Mouse (Mus musculus): Measurements from ENCODE around the gene Gm9507. TPM values are rescaled to one million over a fixed set of nuclear protein-coding genes. Genes with fewer than 3 reads are reported as not detected.

Gene Gm9507
- not detected in 2 replicates for polyA plus RNA-seq (2015; fragmentation: Nextera tagmentation; extraction: Ambion mirVana)

DNA sequence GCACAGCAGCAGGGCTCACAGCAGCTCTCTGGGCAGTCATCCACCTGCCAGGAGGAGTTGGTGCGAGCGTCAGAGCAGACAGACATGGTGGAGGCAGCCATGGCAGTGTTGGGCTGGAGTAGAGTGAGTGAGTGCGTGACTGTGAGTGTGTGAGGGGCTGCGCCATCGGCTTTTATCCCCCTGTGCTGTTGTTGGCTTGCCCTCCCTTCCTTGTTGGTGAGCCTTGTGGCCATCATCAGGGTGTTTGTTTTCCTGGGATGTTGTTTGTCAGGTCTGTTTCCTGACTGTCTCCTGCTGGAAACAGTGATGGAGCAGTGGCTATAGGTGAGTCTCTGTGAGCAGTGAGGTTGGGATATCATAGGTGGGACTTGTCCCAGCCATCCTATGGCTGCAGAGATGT lies at the start of gene Gm9507:
TSS of gene Gm9507 (minus strand) at position 101 of the 400 bp plus-strand sequence.
- no peaks in the 10 kb centered on the region for H3K27me3 ChIP-seq (replicated peaks)
- H3K4me3 ChIP-seq: no peak within 1 kb of the TSS
- H3K9me3 ChIP-seq: no peaks in the 10 kb centered on the region
- no peak within 1 kb of the TSS for H3K4me2 ChIP-seq
- H3K27ac ChIP-seq: no peak within 1 kb of the TSS
- ATAC-seq (replicated peaks): no peak
- H3K4me1 ChIP-seq: no peaks in the 10 kb centered on the region
- WGBS: 63% methylated on average over 5 of the region's 5 CpGs
- no peak within 1 kb of the TSS for H3K9ac ChIP-seq
- H3K36me3 ChIP-seq (replicated peaks): no peaks in the 10 kb centered on the region

DNA sequence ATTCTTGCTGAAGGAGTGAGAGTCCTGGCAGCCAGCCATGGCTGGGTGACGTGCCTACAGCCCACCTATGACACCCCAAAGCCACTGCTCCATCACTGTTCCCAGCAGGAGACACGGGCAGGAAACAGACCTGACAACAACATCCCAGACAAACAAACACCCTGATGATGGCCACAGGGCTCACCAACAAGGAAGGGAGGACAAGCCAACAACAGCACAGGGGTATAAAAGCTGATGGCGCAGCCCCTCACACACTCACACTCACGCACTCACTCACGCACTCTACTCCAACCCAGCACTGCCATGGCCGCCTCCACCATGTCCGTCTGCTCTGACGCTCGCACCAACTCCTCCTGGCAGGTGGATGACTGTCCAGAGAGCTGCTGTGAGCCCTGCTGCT lies 40.9 kb upstream of the Gm9507 start, which contains the start of gene Gm10318:
TSS of gene Gm10318 (plus strand) at position 301 of the 400 bp plus-strand sequence.
- 70% methylated on average over 9 of the region's 9 CpGs for WGBS
- Histone ChIP-seq H3K4me3 (no peak within 1 kb of the TSS), H3K9me3 (no peaks in the 10 kb centered on the region), H3K27me3 (replicated peaks) (no peaks in the 10 kb centered on the region), H3K36me3 (replicated peaks) (no peaks in the 10 kb centered on the region), H3K9ac (no peak within 1 kb of the TSS), H3K27ac (no peak within 1 kb of the TSS), H3K4me2 (no peak within 1 kb of the TSS), H3K4me1 (no peaks in the 10 kb centered on the region)
- no peak for ATAC-seq (replicated peaks)

DNA sequence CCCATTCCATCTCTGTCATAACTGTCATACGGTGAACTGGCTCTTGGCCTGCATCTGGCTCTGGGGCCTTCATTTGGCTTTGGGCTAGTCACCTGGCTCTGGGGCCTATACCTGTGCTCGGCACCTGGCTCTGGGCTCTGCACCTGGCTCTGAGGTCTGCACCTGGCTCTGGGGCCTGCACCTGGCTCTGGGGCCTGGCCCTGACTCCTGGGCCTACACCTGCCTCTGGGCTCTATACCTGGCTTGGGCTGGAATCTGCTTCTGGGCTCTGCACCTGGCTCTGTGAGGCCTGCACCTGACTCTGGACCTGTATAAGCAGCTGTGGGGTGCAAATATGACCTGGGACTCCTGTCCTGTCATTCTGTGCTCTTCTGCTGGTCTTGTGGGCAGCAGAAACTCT lies 35.9 kb upstream of the Gm9507 start:
- 75% methylated on average over 2 of the region's 2 CpGs for WGBS
- H3K9ac ChIP-seq: no peak overlapping the region
- no peaks in the 10 kb centered on the region for H3K27me3 ChIP-seq (replicated peaks)
- no peaks in the 10 kb centered on the region for H3K36me3 ChIP-seq (replicated peaks)
- peaks cover 4% of the 10 kb centered on the region; the same call in 1 of the 2 replicates for H3K9me3 ChIP-seq
- no peak overlapping the region for H3K27ac ChIP-seq
- H3K4me1 ChIP-seq: no peaks in the 10 kb centered on the region
- no peak overlapping the region for H3K4me2 ChIP-seq
- ATAC-seq (replicated peaks): no peak
- H3K4me3 ChIP-seq: no peak overlapping the region

DNA sequence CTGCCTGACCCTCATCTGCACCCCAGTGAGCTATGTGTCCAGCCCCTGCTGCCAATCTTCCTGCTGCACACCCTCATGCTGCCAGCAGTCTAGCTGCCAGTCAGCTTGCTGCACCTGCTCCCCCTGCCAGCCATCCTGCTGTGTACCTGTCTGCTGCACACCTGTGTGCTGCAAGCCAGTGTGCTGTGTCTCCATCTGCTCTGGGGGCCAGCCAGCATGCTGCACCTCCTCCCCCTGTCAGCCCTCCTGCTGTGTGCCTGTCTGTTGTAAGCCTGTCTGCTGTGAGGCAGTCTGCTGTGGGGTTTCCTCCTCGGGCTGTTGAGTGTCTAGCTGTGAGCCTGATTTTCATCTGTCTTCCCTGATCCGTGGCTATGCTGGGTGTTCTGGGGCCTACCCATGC lies 35.3 kb upstream of the Gm9507 start:
- 15% methylated on average over 2 of the region's 2 CpGs for WGBS
- Histone ChIP-seq H3K27me3 (replicated peaks) (no peaks in the 10 kb centered on the region), H3K36me3 (replicated peaks) (no peaks in the 10 kb centered on the region), H3K4me1 (no peaks in the 10 kb centered on the region), H3K4me3 (no peak overlapping the region), H3K27ac (no peak overlapping the region), H3K4me2 (no peak overlapping the region), H3K9ac (no peak overlapping the region), H3K9me3 (peaks cover 4% of the 10 kb centered on the region; the same call in 1 of the 2 replicates)
- no peak for ATAC-seq (replicated peaks)

DNA sequence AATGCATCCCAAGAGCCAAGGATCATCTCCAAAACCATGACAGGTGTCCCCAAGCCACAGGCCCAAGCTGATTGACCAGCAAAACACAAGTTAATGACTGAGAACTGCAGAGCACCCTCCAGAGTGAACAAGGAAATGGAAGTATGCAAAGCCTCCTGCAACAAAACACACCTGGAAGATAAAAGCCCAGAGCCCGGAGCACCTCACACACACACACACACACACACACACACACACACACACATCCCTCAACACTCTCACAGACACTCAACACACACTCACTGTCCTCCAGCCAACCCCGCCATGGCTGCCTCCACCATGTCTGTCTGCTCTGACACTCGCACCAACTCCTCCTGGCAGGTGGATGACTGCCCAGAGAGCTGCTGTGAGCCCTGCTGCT lies 34.9 kb upstream of the Gm9507 start, which contains the start of gene Gm36176:
TSS of gene Gm36176 (plus strand) at position 301 of the 400 bp plus-strand sequence.
- Histone ChIP-seq H3K4me3 (no peak within 1 kb of the TSS), H3K27me3 (replicated peaks) (no peaks in the 10 kb centered on the region), H3K27ac (no peak within 1 kb of the TSS), H3K36me3 (replicated peaks) (no peaks in the 10 kb centered on the region), H3K9me3 (peaks cover 4% of the 10 kb centered on the region; the same call in 1 of the 2 replicates), H3K4me1 (no peaks in the 10 kb centered on the region), H3K4me2 (no peak within 1 kb of the TSS), H3K9ac (no peak within 1 kb of the TSS)
- no peak for ATAC-seq (replicated peaks)
- 73% methylated on average over 3 of the region's 3 CpGs for WGBS

DNA sequence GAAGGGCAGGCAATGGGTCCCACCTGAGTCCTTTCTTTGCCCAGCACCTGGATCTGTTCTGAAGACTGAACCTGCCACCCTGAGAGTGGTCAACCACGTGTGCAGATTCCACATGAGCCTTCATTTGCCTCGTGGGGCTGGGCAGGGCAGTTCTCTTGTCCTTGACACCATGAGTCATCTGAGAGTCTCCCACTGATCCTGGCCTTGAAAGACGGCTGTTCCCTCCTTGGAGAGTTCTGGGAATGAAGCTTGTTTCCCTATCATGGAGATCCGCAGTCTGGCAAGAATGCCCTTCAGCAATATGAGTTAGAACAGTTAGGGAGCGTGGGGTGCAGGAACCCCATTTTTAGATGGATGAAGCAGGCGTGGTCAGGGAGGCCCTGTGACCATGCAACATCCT lies 27.4 kb upstream of the Gm9507 start:
- no peak overlapping the region for H3K9ac ChIP-seq
- 0 out of 2 replicates have a peak, but pooled peaks cover under 1% of the 10 kb centered on the region for H3K9me3 ChIP-seq
- 78% methylated on average over 6 of the region's 6 CpGs for WGBS
- no peaks in the 10 kb centered on the region for H3K4me1 ChIP-seq
- no peaks in the 10 kb centered on the region for H3K36me3 ChIP-seq (replicated peaks)
- H3K4me3 ChIP-seq: no peak overlapping the region
- H3K27me3 ChIP-seq (replicated peaks): no peaks in the 10 kb centered on the region
- H3K27ac ChIP-seq: no peak overlapping the region
- ATAC-seq (replicated peaks): no peak
- H3K4me2 ChIP-seq: no peak overlapping the region

DNA sequence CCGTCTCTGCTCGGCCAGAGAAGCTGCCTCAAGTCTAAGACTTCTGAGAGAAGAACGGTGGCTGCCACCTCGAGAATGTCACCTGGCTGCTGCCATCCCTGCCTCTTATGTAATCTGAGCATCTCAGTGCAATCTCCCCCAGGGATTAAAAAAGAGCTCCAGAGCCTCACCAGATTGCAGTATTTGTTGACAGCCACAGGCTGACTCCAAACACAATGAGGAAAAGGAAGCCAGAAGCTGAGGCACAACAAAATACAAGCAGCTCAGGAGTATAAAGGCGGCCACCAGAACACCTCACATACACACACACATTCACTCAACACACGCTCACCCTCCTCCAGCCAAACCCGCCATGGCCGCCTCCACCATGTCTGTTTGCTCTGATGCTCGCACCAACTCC lies 24.0 kb upstream of the Gm9507 start, which contains the start of gene Krtap10-10:
TSS of gene Krtap10-10 (plus strand) at position 301 of the 400 bp plus-strand sequence.
- H3K9me3 ChIP-seq: no peaks in the 10 kb centered on the region
- no peaks in the 10 kb centered on the region for H3K27me3 ChIP-seq (replicated peaks)
- H3K9ac ChIP-seq: no peak within 1 kb of the TSS
- no peaks in the 10 kb centered on the region for H3K4me1 ChIP-seq
- no peak within 1 kb of the TSS for H3K4me2 ChIP-seq
- H3K36me3 ChIP-seq (replicated peaks): no peaks in the 10 kb centered on the region
- no peak within 1 kb of the TSS for H3K27ac ChIP-seq
- 71% methylated on average over 9 of the region's 9 CpGs for WGBS
- no peak within 1 kb of the TSS for H3K4me3 ChIP-seq
- no peak for ATAC-seq (replicated peaks)

DNA sequence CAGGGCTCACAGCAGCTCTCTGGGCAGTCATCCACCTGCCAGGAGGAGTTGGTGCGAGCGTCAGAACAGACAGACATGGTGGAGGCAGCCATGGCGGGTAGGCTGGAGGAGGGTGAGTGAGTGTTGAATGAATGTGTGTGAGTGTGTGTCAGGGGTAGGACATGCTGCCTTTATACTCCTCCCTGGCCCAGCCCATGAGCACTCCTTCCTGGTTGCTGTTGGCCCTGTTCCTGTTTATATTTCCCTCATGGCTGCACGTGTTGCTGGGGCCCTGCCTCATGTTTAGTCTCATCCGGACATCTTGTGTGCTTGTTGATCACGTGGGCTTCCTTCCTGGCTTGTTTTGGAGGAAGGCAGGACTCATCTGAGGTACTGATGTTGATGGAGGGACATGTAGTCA lies 15.3 kb upstream of the Gm9507 start, which contains the start of gene Krtap10-4:
TSS of gene Krtap10-4 (minus strand) at position 145 of the 400 bp plus-strand sequence.
- Histone ChIP-seq H3K4me2 (no peak within 1 kb of the TSS), H3K4me3 (no peak within 1 kb of the TSS), H3K27ac (no peak within 1 kb of the TSS), H3K36me3 (replicated peaks) (no peaks in the 10 kb centered on the region), H3K27me3 (replicated peaks) (no peaks in the 10 kb centered on the region), H3K9me3 (no peaks in the 10 kb centered on the region), H3K9ac (no peak within 1 kb of the TSS), H3K4me1 (no peaks in the 10 kb centered on the region)
- WGBS: 57% methylated on average over 6 of the region's 6 CpGs
- no peak for ATAC-seq (replicated peaks)

DNA sequence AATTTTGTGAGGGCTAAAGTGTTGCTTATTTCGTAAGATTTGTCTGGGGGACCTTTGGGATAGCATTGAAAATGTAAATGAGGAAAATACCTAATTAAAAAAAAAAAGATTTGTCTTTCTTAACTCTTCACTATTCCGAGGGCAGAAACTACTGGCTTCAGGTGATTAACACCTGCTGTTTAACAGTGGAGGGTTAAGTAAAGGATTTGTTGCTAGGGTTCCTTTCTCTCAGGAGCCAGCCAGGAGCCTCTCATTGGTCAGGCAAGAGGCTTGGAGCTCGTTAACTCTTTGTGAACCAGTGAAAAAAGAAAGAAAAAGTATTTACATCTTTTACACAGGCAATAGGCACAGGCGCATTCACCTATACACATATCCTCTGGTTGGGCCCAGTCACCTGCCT lies 7.6 kb upstream of the Gm9507 start:
- Histone ChIP-seq H3K9me3 (no peaks in the 10 kb centered on the region), H3K9ac (no peak overlapping the region), H3K36me3 (replicated peaks) (no peaks in the 10 kb centered on the region), H3K27ac (peak overlapping the region; percentile 34; the same call in 1 of the 2 replicates), H3K4me3 (no peak overlapping the region), H3K4me2 (peak overlapping the region; percentile 18; the same call in 1 of the 2 replicates), H3K27me3 (replicated peaks) (no peaks in the 10 kb centered on the region), H3K4me1 (peaks cover 3% of the 10 kb centered on the region; the same call in 1 of the 2 replicates)
- no peak for ATAC-seq (replicated peaks)
- 28% methylated on average over 4 of the region's 4 CpGs for WGBS

DNA sequence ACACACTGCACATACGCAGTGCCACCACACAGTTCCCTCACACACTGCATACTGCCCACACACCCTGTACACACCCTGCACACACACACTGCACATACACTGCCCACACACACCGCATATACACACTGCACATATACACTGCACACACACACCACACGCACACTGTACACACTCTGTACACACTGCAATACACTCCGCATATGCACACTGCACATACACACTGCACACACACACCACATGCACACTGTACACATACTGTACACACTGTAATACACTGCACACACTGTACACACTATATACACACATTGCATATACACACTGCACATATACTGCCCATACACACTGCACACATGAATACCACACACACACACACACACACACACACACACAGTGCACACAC lies 6.9 kb upstream of the Gm9507 start:
- peak; percentile 78 for ATAC-seq (replicated peaks)
- Histone ChIP-seq H3K27me3 (replicated peaks) (no peaks in the 10 kb centered on the region), H3K27ac (peak overlapping the region; percentile 34; the same call in 1 of the 2 replicates), H3K4me3 (no peak overlapping the region), H3K9ac (no peak overlapping the region), H3K9me3 (no peaks in the 10 kb centered on the region), H3K4me1 (peaks cover 3% of the 10 kb centered on the region; the same call in 1 of the 2 replicates), H3K36me3 (replicated peaks) (no peaks in the 10 kb centered on the region), H3K4me2 (no peak overlapping the region)
- WGBS: 99% methylated on average over 4 of the region's 4 CpGs

DNA sequence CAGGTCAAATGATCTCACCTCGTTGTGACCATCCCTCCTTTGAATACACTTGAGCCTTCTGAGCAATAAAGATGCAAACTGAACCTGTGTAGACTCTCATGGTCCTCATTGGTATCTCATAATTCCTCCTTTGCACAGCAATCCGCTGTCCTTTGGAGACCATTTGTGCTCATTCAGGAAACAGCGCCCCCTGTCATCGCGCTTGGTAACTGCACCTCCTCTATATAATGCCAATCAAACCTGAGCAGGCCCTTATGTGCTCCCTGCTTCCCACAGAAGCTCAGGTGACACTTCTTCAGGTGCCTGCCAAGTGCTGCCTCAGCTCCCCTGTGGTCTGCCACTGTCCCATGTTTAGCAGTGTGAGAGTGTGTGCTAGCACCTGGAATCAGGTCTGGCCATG lies 3.9 kb upstream of the Gm9507 start:
- Histone ChIP-seq H3K27me3 (replicated peaks) (no peaks in the 10 kb centered on the region), H3K36me3 (replicated peaks) (no peaks in the 10 kb centered on the region), H3K4me1 (peaks cover 3% of the 10 kb centered on the region; the same call in 1 of the 2 replicates), H3K9me3 (no peaks in the 10 kb centered on the region), H3K4me3 (no peak overlapping the region), H3K4me2 (no peak overlapping the region), H3K27ac (no peak overlapping the region), H3K9ac (no peak overlapping the region)
- no peak for ATAC-seq (replicated peaks)
- 31% methylated on average over 5 of the region's 5 CpGs for WGBS

DNA sequence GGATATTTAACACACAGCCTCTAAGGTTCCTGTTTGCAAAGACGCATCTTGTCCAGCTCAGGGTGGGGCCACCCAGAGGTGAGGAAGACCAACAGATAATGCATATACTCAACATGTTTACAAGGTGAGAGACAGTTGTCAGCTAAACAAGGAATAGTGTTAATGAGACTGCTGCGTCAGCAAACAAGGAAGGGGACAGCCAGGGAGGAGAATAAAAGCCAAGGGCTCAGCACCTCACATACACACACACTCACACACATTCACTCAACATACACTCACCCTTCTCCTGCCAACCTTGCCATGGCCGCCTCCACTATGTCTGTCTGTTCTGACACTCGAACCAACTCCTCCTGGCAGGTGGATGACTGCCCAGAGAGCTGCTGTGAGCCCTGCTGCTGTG lies 2.7 kb upstream of the Gm9507 start, which contains the start of gene Gm2696:
TSS of gene Gm2696 (plus strand) at position 301 of the 400 bp plus-strand sequence.
- no peak within 1 kb of the TSS for H3K4me3 ChIP-seq
- peaks cover 3% of the 10 kb centered on the region; the same call in 1 of the 2 replicates for H3K4me1 ChIP-seq
- H3K36me3 ChIP-seq (replicated peaks): no peaks in the 10 kb centered on the region
- no peak for ATAC-seq (replicated peaks)
- no peaks in the 10 kb centered on the region for H3K27me3 ChIP-seq (replicated peaks)
- H3K9ac ChIP-seq: no peak within 1 kb of the TSS
- 60% methylated on average over 4 of the region's 4 CpGs for whole genome bisulfite sequencing
- H3K27ac ChIP-seq: no peak within 1 kb of the TSS
- no peaks in the 10 kb centered on the region for H3K9me3 ChIP-seq
- no peak within 1 kb of the TSS for H3K4me2 ChIP-seq

DNA sequence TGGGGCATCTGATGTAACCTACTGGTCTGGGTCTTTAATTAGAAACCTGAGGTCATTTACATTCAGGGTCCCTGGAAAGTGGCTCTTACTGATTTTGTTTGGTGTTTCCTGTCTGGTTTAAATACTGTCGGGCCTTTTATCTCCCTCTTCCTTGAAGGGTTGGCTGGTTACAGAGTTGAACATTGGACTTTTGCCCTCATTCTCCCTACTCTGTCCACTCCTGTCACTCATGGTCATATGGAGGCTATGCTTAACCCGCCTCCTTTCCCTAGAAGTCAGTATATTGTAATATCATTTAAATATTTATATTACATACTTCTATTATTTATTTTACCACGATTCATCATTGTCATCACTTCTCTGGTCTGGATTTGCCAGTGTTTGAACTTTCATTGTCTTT lies 7.5 kb downstream of the Gm9507 start:
- ATAC-seq (replicated peaks): no peak
- Histone ChIP-seq H3K27ac (no peak overlapping the region), H3K9me3 (no peaks in the 10 kb centered on the region), H3K9ac (no peak overlapping the region), H3K4me3 (no peak overlapping the region), H3K27me3 (replicated peaks) (no peaks in the 10 kb centered on the region), H3K36me3 (replicated peaks) (no peaks in the 10 kb centered on the region), H3K4me2 (no peak overlapping the region), H3K4me1 (no peaks in the 10 kb centered on the region)
- WGBS: 89% methylated on average over 3 of the region's 3 CpGs

All from midbrain, embryonic 15.5 days (tissue).